Mouse (Mus musculus) bone marrow, adult 2 months (tissue): ENCODE measurements around the gene Klb.

Experiments
- CTCF ChIP-seq: fragments of 200-500 bp; IDR thresholded peaks from 2 replicates; pipeline ENCODE4 v1.5.1; 2011; ENCODE audit warnings: low read length, control low read depth; ENCODE audit not compliant: control insufficient read depth, insufficient read depth
- POLR2A ChIP-seq: fragments of 200-500 bp; IDR thresholded peaks from 2 replicates; pipeline ENCODE4 v1.6.1; 2011; ENCODE audit warnings: low read depth, mild to moderate bottlenecking, control low read depth, low read length, borderline replicate concordance; ENCODE audit not compliant: control insufficient read depth

DNA sequence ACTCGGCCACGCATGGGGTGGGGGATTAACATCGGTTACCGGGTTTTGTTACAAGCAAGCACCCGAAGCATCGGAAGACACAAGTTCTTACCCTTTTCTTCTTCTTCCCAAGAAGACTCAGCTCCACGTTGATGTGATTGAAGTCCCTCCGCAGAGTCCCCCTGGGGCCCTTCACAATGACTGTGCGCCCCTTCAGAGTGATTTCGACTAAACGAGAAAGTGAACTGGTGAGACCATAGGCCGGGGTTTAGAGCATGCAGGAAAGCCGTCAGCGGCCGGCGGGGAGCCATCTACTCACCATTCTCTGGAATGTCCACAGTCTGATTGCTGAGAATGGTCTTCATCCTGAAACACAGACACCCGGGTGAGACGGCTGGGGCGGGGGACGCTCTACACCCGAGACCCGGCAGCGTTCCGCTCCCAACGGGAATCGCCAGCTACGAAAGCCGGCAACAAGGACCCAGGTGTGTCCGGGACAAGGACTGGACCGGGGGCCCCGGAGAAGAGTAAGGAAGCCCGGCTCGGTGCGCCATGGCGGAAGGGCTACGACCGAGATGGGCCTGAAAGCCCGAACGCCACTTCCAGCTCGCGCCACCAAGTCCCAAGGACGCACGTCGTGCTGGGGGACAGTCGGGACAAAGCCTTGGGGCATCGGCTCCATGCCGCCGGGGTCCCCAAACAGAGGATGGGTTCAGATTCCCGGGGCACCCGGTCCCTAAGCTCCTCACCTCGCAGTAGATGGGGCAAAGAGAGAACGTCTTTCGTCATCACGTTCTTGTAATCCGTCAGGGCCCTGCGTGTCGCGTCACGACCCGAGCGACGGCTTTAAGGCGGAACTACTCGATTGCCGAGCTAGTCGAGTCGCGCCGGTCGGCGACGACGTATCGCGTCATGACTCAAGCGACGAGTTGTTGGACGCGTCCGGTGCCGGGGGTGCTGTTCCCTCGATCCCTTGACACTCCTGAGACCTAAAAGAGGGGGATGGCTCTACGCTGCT is 42.8 kb downstream of the Klb start, which contains the start of the genes Rpl9 and Lias:
- no peak for TF ChIP-seq CTCF
- TF ChIP-seq POLR2A = peak; percentile 81
